Mouse (Mus musculus) neural tube, embryonic 14.5 days (tissue): ENCODE results near the gene Tmem63c. TPM values are rescaled to one million over a fixed set of nuclear protein-coding genes. Genes with fewer than 3 reads are reported as not detected.

Experiments used
- ATAC-seq: fragments of 200-750 bp; cut with Nextera tagmentation; 2 replicates; pipeline ENCODE4 v1.8.0; 2017; ENCODE audit warnings: low read depth, mild to moderate bottlenecking, moderate TSS enrichment, moderate library complexity
- H3K27ac ChIP-seq: fragments of 300-500 bp; sonication (generic); 2 replicates; pipeline ENCODE4 v1.5.1; 2014; ENCODE audit warnings: low read depth, mild to moderate bottlenecking, control low read depth, low read length, moderate library complexity, mixed read lengths
- H3K27me3 ChIP-seq: fragments of 300-500 bp; sonication (generic); 2 replicates; pipeline ENCODE4 v1.6.1; 2014; ENCODE audit warnings: low read length; ENCODE audit not compliant: control insufficient read depth, insufficient read depth
- H3K36me3 ChIP-seq: fragments of 300-500 bp; sonication (generic); 2 replicates; pipeline ENCODE4 v1.6.1; 2014; ENCODE audit warnings: low read length, mixed read lengths; ENCODE audit not compliant: control insufficient read depth, insufficient read depth
- H3K4me1 ChIP-seq: fragments of 300-500 bp; sonication (generic); 2 replicates; pipeline ENCODE4 v1.6.1; 2014; ENCODE audit warnings: low read length; ENCODE audit not compliant: control insufficient read depth, insufficient read depth
- H3K4me2 ChIP-seq: fragments of 300-500 bp; sonication (generic); 2 replicates; pipeline ENCODE4 v1.6.1; 2014; ENCODE audit warnings: mild to moderate bottlenecking, low read depth, low read length, control low read depth
- H3K4me3 ChIP-seq: fragments of 300-500 bp; sonication (generic); 2 replicates; pipeline ENCODE4 v1.5.1; 2014; ENCODE audit warnings: low read depth, low read length, control low read depth, mixed read lengths
- H3K9ac ChIP-seq: fragments of 300-500 bp; sonication (generic); replicated peaks from 2 replicates; pipeline ENCODE4 v1.6.1; 2014; ENCODE audit warnings: low read depth, mild to moderate bottlenecking, control low read depth, low read length, mixed read lengths
- H3K9me3 ChIP-seq: fragments of 300-500 bp; sonication (generic); 2 replicates; pipeline ENCODE4 v1.6.1; 2016; ENCODE audit warnings: low read length; ENCODE audit not compliant: control insufficient read depth
- whole genome bisulfite sequencing: fragments of 180-500 bp; shearing (Covaris S2); extraction: QIAGEN DNeasy Blood & Tissue Kit; methylation state at CpG from one replicate; pipeline ENCODE4 v1.1.7; 2014; 5-methylcytosine and 5-hydroxymethylcytosine counted together
- polyA plus RNA-seq: library from polyadenylated mRNA; unstranded; fragments of >200 nt; fragmentation: Nextera tagmentation; extraction: Ambion mirVana; gene quantifications from 2 replicates; pipeline ENCODE4 v1.2.1, GENCODE M21; 2014

Tmem63c gene
- polyA plus RNA-seq, 1 experiment from 2014 or later, result 15.8 TPM

GRCm38 (mm10) chr12:87054873-87055272 is 33.7 kb downstream of the Tmem63c start:
- no peak overlapping the region for H3K4me3 ChIP-seq
- peaks cover 3% of the 10 kb centered on the region; the same call in 1 of the 2 replicates for H3K27me3 ChIP-seq
- no peak overlapping the region for H3K9ac ChIP-seq
- H3K9me3 ChIP-seq, result no peaks in the 10 kb centered on the region
- no peak overlapping the region for H3K4me2 ChIP-seq
- 77% methylated on average over 7 of the region's 7 CpGs for WGBS
- no peak overlapping the region for H3K27ac ChIP-seq
- no peaks in the 10 kb centered on the region for H3K36me3 ChIP-seq
- ATAC-seq, result no peak
- no peaks in the 10 kb centered on the region for H3K4me1 ChIP-seq

GRCm38 (mm10) chr12:87057066-87057465 is 35.9 kb downstream of the Tmem63c start:
- Histone ChIP-seq H3K4me2 (no peak overlapping the region), H3K27ac (no peak overlapping the region), H3K9ac (no peak overlapping the region), H3K36me3 (no peaks in the 10 kb centered on the region), H3K27me3 (peaks cover 3% of the 10 kb centered on the region; the same call in 1 of the 2 replicates), H3K4me3 (no peak overlapping the region), H3K4me1 (no peaks in the 10 kb centered on the region), H3K9me3 (no peaks in the 10 kb centered on the region)
- WGBS, result 72% methylated on average over 17 of the region's 17 CpGs
- ATAC-seq, result no peak

- no peaks in the 10 kb centered on the region for H3K27me3 ChIP-seq
- no peak overlapping the region for H3K9ac ChIP-seq
- no peak overlapping the region for H3K27ac ChIP-seq
- 92% methylated on average over 11 of the region's 11 CpGs for WGBS
- peaks cover 3% of the 10 kb centered on the region; the same call in 1 of the 2 replicates for H3K36me3 ChIP-seq
- ATAC-seq, result no peak
- H3K4me1 ChIP-seq, result no peaks in the 10 kb centered on the region
- no peak overlapping the region for H3K4me2 ChIP-seq
- no peaks in the 10 kb centered on the region for H3K9me3 ChIP-seq
- no peak overlapping the region for H3K4me3 ChIP-seq
Observed at GRCm38 (mm10) chr12:87065446-87065845, 44.3 kb downstream of the Tmem63c start.

GRCm38 (mm10) chr12:87066429-87066828 is 45.3 kb downstream of the Tmem63c start:
- Histone ChIP-seq H3K9ac (no peak overlapping the region), H3K27me3 (no peaks in the 10 kb centered on the region), H3K4me2 (no peak overlapping the region), H3K9me3 (no peaks in the 10 kb centered on the region), H3K4me1 (no peaks in the 10 kb centered on the region), H3K27ac (no peak overlapping the region), H3K36me3 (peaks cover 3% of the 10 kb centered on the region; the same call in 1 of the 2 replicates), H3K4me3 (no peak overlapping the region)
- no peak for ATAC-seq
- whole genome bisulfite sequencing, result 79% methylated on average over 5 of the region's 5 CpGs

GRCm38 (mm10) chr12:87070520-87070919 is 49.4 kb downstream of the Tmem63c start:
- Histone ChIP-seq H3K4me1 (no peaks in the 10 kb centered on the region), H3K9me3 (no peaks in the 10 kb centered on the region), H3K27ac (no peak overlapping the region), H3K4me2 (no peak overlapping the region), H3K27me3 (no peaks in the 10 kb centered on the region), H3K4me3 (no peak overlapping the region), H3K36me3 (peaks cover 1% of the 10 kb centered on the region), H3K9ac (no peak overlapping the region)
- no peak for ATAC-seq
- WGBS, result 82% methylated on average over 5 of the region's 5 CpGs

- H3K27ac ChIP-seq, result no peak overlapping the region
- H3K4me3 ChIP-seq, result no peak overlapping the region
- H3K9me3 ChIP-seq, result no peaks in the 10 kb centered on the region
- H3K4me1 ChIP-seq, result no peaks in the 10 kb centered on the region
- 91% methylated on average over 2 of the region's 2 CpGs for WGBS
- H3K27me3 ChIP-seq, result no peaks in the 10 kb centered on the region
- H3K4me2 ChIP-seq, result no peak overlapping the region
- H3K36me3 ChIP-seq, result no peaks in the 10 kb centered on the region; the same call in 1 of the 2 replicates
- no peak overlapping the region for H3K9ac ChIP-seq
- ATAC-seq, result no peak
Observed at GRCm38 (mm10) chr12:87076610-87077009, 55.5 kb downstream of the Tmem63c start.

- Histone ChIP-seq H3K4me1 (no peaks in the 10 kb centered on the region), H3K9ac (no peak overlapping the region), H3K27me3 (no peaks in the 10 kb centered on the region), H3K4me2 (no peak overlapping the region), H3K9me3 (no peaks in the 10 kb centered on the region), H3K36me3 (no peaks in the 10 kb centered on the region), H3K27ac (no peak overlapping the region), H3K4me3 (no peak overlapping the region)
- 80% methylated on average over 8 of the region's 8 CpGs for WGBS
- ATAC-seq, result no peak
Observed at GRCm38 (mm10) chr12:87082797-87083196, 61.7 kb downstream of the Tmem63c start.

- no peak overlapping the region for H3K4me2 ChIP-seq
- no peaks in the 10 kb centered on the region for H3K27me3 ChIP-seq
- H3K9me3 ChIP-seq, result no peaks in the 10 kb centered on the region
- H3K27ac ChIP-seq, result no peak overlapping the region
- no peak for ATAC-seq
- 66% methylated on average over 7 of the region's 7 CpGs for WGBS
- no peaks in the 10 kb centered on the region for H3K36me3 ChIP-seq
- H3K9ac ChIP-seq, result no peak overlapping the region
- no peak overlapping the region for H3K4me3 ChIP-seq
- H3K4me1 ChIP-seq, result no peaks in the 10 kb centered on the region
Observed at GRCm38 (mm10) chr12:87087236-87087635, 66.1 kb downstream of the Tmem63c start.

GRCm38 (mm10) chr12:87088331-87088730 is 67.2 kb downstream of the Tmem63c start:
- H3K4me3 ChIP-seq, result no peak overlapping the region
- no peak overlapping the region for H3K9ac ChIP-seq
- no peaks in the 10 kb centered on the region for H3K9me3 ChIP-seq
- no peaks in the 10 kb centered on the region for H3K36me3 ChIP-seq
- WGBS, result 41% methylated on average over 4 of the region's 4 CpGs
- H3K4me1 ChIP-seq, result no peaks in the 10 kb centered on the region
- no peak for ATAC-seq
- H3K27me3 ChIP-seq, result no peaks in the 10 kb centered on the region
- H3K27ac ChIP-seq, result no peak overlapping the region
- H3K4me2 ChIP-seq, result no peak overlapping the region
